Mouse (Mus musculus) layer of hippocampus, postnatal 36 days (tissue): ENCODE measurements at regions not wholly inside any gene's neighbourhood (a gene's known extent, or its start where the extent isn't known, plus 50 kb on each side); places are given as distances from the start of the nearest gene placed in this dataset.
A peak's percentile ranks its signal among the peaks of the same experiment; 100 is the strongest.

Source experiments
- DNase-seq, 2 experiments: peaks; one replicate each; pipeline ENCODE4 v3.0.0; 2022

DNA sequence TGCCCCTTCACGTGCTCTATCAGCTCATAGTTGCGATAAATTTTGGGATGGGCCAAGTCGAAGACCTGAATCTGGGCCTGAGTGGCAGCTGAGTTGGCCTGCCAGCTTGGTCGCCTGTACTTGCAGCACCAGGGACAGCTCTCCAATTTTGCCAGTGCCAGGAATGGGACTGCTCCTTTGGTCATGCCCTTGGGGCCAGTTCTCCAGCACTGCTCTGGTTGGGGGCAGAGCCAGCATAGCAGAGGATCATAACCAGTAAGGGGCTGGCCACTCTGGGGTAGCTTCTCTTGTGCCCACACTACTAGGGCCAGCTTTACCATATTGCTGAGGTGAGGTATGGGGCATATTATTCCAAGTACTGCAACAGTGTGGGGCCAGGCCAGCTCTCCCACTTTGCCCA is 397.0 kb upstream of the Cadm2 start:
- DNase-seq: no peak

- no peak for DNase-seq
Observed at GRCm38 (mm10) chr16:67989671-67990070, 369.0 kb upstream of the Cadm2 start.

- DNase-seq: no peak
Observed at GRCm38 (mm10) chr16:67976565-67976964, 355.9 kb upstream of the Cadm2 start.

GRCm38 (mm10) chr16:67968311-67969145 is 347.8 kb upstream of the Cadm2 start:
- DNase-seq: peak; percentile 14 to 35

- DNase-seq: no peak
Observed at GRCm38 (mm10) chr16:67949112-67949511, 328.4 kb upstream of the Cadm2 start.

GRCm38 (mm10) chr16:67944406-67944805 is 323.7 kb upstream of the Cadm2 start:
- DNase-seq: no peak

DNA sequence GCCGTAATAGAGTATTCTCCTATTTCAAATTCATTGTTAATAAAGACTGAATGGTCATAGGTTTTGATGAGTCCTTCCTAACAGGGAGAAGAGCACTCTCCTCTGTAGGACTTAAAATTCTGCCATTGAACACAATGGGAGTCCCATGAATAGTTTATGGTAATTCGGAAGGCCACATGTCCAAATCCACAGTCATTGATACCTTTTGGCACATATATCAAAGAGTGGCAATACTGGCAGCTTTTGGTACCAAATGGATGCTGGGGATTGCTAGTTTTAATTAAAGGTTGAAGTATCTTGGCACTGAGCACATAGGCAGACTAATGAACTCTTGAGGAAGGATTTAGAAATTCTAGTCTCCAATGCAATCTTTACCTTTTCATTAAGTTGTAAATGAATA is 298.5 kb upstream of the Cadm2 start:
- DNase-seq: no peak

DNA sequence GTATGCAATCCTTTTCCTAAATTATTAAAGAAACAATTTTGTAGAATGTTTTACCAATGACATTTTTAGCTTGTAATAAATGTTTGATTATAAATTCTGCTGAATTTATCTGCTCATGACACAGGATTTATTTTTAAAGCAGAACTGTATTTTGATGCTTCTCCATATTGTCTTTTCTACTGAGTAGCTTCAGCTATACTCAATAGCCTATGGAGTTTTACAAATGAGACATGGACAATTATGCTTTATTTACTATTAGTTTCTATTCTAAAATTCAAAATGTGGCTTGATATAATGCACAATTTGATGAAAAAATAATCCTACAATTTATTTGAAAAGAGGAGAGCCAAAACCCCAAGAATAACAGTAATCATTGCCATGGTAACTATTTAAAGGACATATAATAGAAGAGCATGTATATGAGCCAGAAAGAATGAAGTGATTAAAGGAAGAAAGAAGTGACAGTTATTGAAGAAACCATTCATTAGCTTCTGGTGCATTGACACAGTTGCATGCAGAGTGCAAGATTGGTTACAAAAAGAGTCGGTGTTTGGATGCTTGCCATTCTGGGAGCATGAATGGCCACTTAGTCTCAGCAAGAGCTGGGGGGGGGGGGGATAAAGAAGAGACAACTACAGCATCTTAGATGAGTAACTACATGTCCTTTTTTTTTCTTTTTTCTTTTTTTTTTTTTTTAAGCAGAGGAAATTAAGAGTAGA is 250.8 kb upstream of the Cadm2 start:
- DNase-seq: no peak

GRCm38 (mm10) chr16:67850201-67850600 is 229.5 kb upstream of the Cadm2 start:
- DNase-seq: peak; percentile 78 to 84

DNA sequence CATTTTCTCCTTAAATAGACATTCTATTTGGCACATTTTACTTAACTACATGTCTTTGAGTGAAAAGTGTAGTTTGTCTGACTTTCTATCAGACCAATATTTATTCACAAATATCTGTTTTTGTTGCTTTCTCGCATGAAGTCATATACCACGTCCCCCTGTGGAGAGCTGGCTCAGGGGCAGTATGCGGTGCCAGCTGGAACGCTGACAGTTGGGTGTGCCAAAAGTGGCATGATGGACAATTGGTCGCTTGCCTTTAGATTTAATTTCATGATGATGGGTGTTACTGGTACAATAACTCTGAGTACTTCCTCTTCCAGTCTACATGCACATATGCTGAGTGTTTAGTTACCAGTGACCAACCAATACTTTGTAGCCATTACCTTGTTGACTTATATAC is 223.8 kb upstream of the Cadm2 start:
- DNase-seq: no peak

GRCm38 (mm10) chr16:67797236-67797635 is 176.5 kb upstream of the Cadm2 start:
- no peak for DNase-seq

DNA sequence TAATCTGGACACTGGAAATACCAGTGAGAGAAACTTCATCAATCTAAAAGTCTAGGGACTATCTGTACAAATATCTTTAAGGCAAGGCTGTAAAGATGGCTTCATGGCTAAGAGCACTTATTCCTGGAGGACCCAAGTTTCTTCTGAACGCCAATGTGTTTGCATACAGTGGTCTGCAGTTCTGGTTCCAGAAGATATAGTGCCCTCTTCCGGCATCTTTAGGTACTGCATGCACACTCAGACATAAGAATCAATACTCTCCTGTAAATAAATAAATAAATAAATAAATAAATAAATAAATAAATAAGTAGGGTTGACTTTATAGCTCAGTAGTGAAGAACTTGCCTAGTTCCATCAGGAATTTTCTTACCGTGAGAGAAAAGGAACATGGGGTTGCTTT is 155.4 kb upstream of the Cadm2 start:
- peak in 1 of 2 experiments; percentile 2 for DNase-seq

GRCm38 (mm10) chr16:67769114-67769513 is 148.4 kb upstream of the Cadm2 start:
- DNase-seq: peak in 1 of 2 experiments; percentile 3

- no peak for DNase-seq
Observed at GRCm38 (mm10) chr16:67735398-67735797, 114.7 kb upstream of the Cadm2 start.

DNA sequence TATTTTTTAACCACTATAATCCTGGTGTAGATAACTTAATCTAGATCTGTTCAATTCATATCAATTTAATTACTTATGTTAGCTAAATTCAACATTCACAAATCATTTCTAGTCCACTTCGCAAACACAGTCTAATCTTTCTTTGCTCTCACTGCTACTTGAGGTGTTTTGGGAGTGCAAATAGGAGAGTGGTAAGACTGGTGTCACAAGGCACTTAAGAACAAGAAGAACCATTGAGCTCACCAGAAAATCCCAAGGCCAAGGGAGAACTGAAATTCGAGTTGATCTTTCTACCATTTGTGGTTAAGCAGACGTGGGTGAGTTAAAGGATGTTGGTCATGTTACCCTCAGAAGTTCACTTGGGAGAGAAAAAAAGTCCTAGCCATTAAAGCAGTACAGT is 77.9 kb upstream of the Cadm2 start:
- no peak for DNase-seq
